Comparison of ENCODE assay signal across 21 mouse cellular contexts in genomic region chr13:73132746-73133145, GRCm38 (mm10).
DNase-seq lines count a peak whose midpoint lies in the region; ATAC-seq lines count a peak whose summit lies in the region.
"Had no signal": no experiment of that assay in that cellular context is flagged by ENCODE, and none has a peak within 500 bp of the region (broad histone marks: within the 10 kb centered on the region; RNA-seq: fewer than 3 reads in every experiment).

No protein-coding gene starts in this region.

- WGBS in embryonic facial prominence, embryonic 14.5 days, result 51% methylated on average over 6 of the region's 6 CpGs
- WGBS in forebrain, embryonic 11.5 days, result 78% methylated on average over 6 of the region's 6 CpGs

- H3K27me3 ChIP-seq in embryonic facial prominence, embryonic 14.5 days (replicated peaks; ENCODE audit: control insufficient read depth, insufficient read depth, low read length), result no peaks in the 10 kb centered on the region
- H3K27me3 ChIP-seq in forebrain, embryonic 11.5 days (ENCODE audit: control insufficient read depth, insufficient read depth, low read length), result no peaks in the 10 kb centered on the region
- H3K27me3 ChIP-seq: embryonic facial prominence, embryonic 12.5 days had no signal

- no peaks in the 10 kb centered on the region for H3K36me3 ChIP-seq in embryonic facial prominence, embryonic 14.5 days (ENCODE audit: control insufficient read depth, insufficient read depth, low read length)
- no peaks in the 10 kb centered on the region for H3K36me3 ChIP-seq in forebrain, embryonic 11.5 days (ENCODE audit: control insufficient read depth, insufficient read depth, low read length)
- H3K36me3 ChIP-seq: embryonic facial prominence, embryonic 12.5 days; forebrain, embryonic 12.5 days had no signal

- no peak overlapping the region for H3K4me3 ChIP-seq in embryonic facial prominence, embryonic 14.5 days (ENCODE audit: low read depth, low read length)
- no peak overlapping the region for H3K4me3 ChIP-seq in forebrain, embryonic 11.5 days (ENCODE audit: low read depth, low read length)
- H3K4me3 ChIP-seq: embryonic facial prominence, embryonic 12.5 days; forebrain, embryonic 12.5 days had no signal

- no peaks in the 10 kb centered on the region for H3K9me3 ChIP-seq in embryonic facial prominence, embryonic 14.5 days (ENCODE audit: control insufficient read depth, low read length)
- no peaks in the 10 kb centered on the region for H3K9me3 ChIP-seq in forebrain, embryonic 11.5 days (ENCODE audit: control insufficient read depth, low read length)
- H3K9me3 ChIP-seq: embryonic facial prominence, embryonic 12.5 days; forebrain, embryonic 12.5 days had no signal

- no peak overlapping the region for H3K27ac ChIP-seq in embryonic facial prominence, embryonic 14.5 days (replicated peaks; ENCODE audit: low read depth, low read length)
- no peak overlapping the region for H3K27ac ChIP-seq in forebrain, embryonic 11.5 days (ENCODE audit: low read depth, low read length)
- H3K27ac ChIP-seq: embryonic facial prominence, embryonic 12.5 days; forebrain, embryonic 12.5 days had no signal

- peak; percentile 21 for DNase-seq in heart, adult 11 months
- DNase-seq in heart, adult 8-10 months (ENCODE audit: low spot score), result no peak
- DNase-seq in urinary bladder, postnatal 25 days (ENCODE audit: low spot score), result peak; percentile 27
- no peak for DNase-seq in urinary bladder, postnatal 4 days (ENCODE audit: low spot score in 2 of 2)
- DNase-seq in embryonic facial prominence, embryonic 14.5 days (ENCODE audit: low spot score), result peak; percentile 41
- DNase-seq in gonadal fat pad, adult 2 months (ENCODE audit: low read depth), result peak; percentile 22
- no peak for DNase-seq in forebrain, embryonic 11.5 days (ENCODE audit: low spot score)
- DNase-seq: adrenal gland, adult 2 months; adrenal gland, postnatal 10 days; adrenal gland, postnatal 25 days; cerebellum, adult 11 months; cerebellum, adult 18-20 months; cerebellum, adult 8-10 months; cerebellum, adult 9-11 months; cerebellum, postnatal 14 days; cerebellum, postnatal 36 days; embryo, embryonic 11 days had no signal

- peak; percentile 30; the same call in 1 of the 2 replicates for ATAC-seq in embryonic facial prominence, embryonic 14.5 days (ENCODE audit: low read depth)
- ATAC-seq in forebrain, embryonic 11.5 days (replicated peaks; ENCODE audit: low FRiP score), result no peak
- ATAC-seq: forebrain, embryonic 14.5 days; forebrain, embryonic 16.5 days had no signal

- H3K9ac ChIP-seq in embryonic facial prominence, embryonic 14.5 days (ENCODE audit: low read depth, low read length), result no peak overlapping the region
- H3K9ac ChIP-seq in forebrain, embryonic 11.5 days (ENCODE audit: low read length), result no peak overlapping the region
- H3K9ac ChIP-seq: embryonic facial prominence, embryonic 12.5 days; forebrain, embryonic 12.5 days had no signal

- no peak overlapping the region for H3K4me2 ChIP-seq in embryonic facial prominence, embryonic 14.5 days (ENCODE audit: low read depth, low read length)
- no peak overlapping the region for H3K4me2 ChIP-seq in forebrain, embryonic 11.5 days (ENCODE audit: low read depth, low read length, severe bottlenecking)
- H3K4me2 ChIP-seq: embryonic facial prominence, embryonic 12.5 days; forebrain, embryonic 12.5 days had no signal

- no peaks in the 10 kb centered on the region for H3K4me1 ChIP-seq in embryonic facial prominence, embryonic 14.5 days (ENCODE audit: control insufficient read depth, insufficient read depth, low read length)
- H3K4me1 ChIP-seq in forebrain, embryonic 11.5 days (replicated peaks; ENCODE audit: control insufficient read depth, insufficient read depth, low read length), result no peaks in the 10 kb centered on the region
- H3K4me1 ChIP-seq: forebrain, embryonic 12.5 days had no signal

Comparison
In these comparisons a context has a peak if more than half of its experiments do, and no peak if none do; other contexts are left out.
1. DNase-seq: peak in heart, adult 11 months (single experiment), urinary bladder, postnatal 25 days (single experiment), embryonic facial prominence, embryonic 14.5 days (single experiment) and gonadal fat pad, adult 2 months (single experiment); none in heart, adult 8-10 months (single experiment), urinary bladder, postnatal 4 days (0 of 2) and forebrain, embryonic 11.5 days (single experiment).